21 mouse cellular contexts compared by ENCODE assay signal in the genomic region with DNA sequence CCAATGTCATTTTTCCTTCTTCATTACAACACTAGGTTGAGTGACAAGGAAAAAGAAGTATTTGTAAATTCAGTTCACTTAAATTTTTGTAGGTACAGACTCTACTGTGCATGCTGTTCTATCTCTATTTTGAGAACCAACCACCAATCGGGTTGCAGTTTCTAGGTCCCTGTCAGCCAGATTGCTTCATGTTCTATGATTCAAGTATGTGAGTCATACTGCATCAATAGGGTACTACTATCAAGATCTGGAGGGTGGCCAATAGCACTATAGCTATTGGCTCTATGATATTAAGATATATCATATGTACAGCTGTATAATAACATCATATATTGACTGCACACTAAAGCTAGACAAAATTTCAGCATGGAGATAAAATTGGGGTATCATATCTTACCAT.
"Had no signal": no experiment of that assay in that cellular context is flagged by ENCODE, and none has a peak within 500 bp of the region (broad histone marks: within the 10 kb centered on the region; RNA-seq: fewer than 3 reads in every experiment).

No protein-coding gene starts in this region.

- H3K27ac ChIP-seq: kidney, postnatal 0 days; layer of hippocampus, adult 2 months; limb, embryonic 10.5 days; limb, embryonic 13.5 days; liver, embryonic 12.5 days; liver, embryonic 15.5 days; lung, embryonic 15.5 days; midbrain, embryonic 12.5 days; midbrain, embryonic 15.5 days; neural tube, embryonic 13.5 days had no signal

- H3K4me3 ChIP-seq: layer of hippocampus, adult 2 months; limb, embryonic 10.5 days; limb, embryonic 13.5 days; liver, embryonic 12.5 days; liver, embryonic 15.5 days; lung, embryonic 15.5 days; midbrain, embryonic 12.5 days; midbrain, embryonic 15.5 days; neural tube, embryonic 13.5 days had no signal

- H3K4me2 ChIP-seq: limb, embryonic 13.5 days; liver, embryonic 12.5 days; liver, embryonic 15.5 days; lung, embryonic 15.5 days; midbrain, embryonic 12.5 days; midbrain, embryonic 15.5 days; neural tube, embryonic 13.5 days had no signal

- H3K36me3 ChIP-seq: limb, embryonic 10.5 days; limb, embryonic 13.5 days; liver, embryonic 12.5 days; liver, embryonic 15.5 days; lung, embryonic 15.5 days; midbrain, embryonic 12.5 days; midbrain, embryonic 15.5 days; neural tube, embryonic 13.5 days had no signal

- H3K27me3 ChIP-seq: limb, embryonic 13.5 days; liver, embryonic 12.5 days; liver, embryonic 15.5 days; lung, embryonic 15.5 days; midbrain, embryonic 12.5 days; midbrain, embryonic 15.5 days; neural tube, embryonic 13.5 days had no signal

- H3K4me1 ChIP-seq: limb, embryonic 10.5 days; limb, embryonic 13.5 days; liver, embryonic 12.5 days; liver, embryonic 15.5 days; lung, embryonic 15.5 days; midbrain, embryonic 12.5 days; midbrain, embryonic 15.5 days; neural tube, embryonic 13.5 days had no signal

- H3K9ac ChIP-seq: limb, embryonic 13.5 days; liver, embryonic 12.5 days; liver, embryonic 15.5 days; lung, embryonic 15.5 days; midbrain, embryonic 12.5 days; midbrain, embryonic 15.5 days; neural tube, embryonic 13.5 days had no signal

- H3K9me3 ChIP-seq: limb, embryonic 10.5 days; limb, embryonic 13.5 days; liver, embryonic 12.5 days; liver, embryonic 15.5 days; lung, embryonic 15.5 days; midbrain, embryonic 12.5 days; midbrain, embryonic 15.5 days; neural tube, embryonic 13.5 days had no signal

- ATAC-seq: liver, embryonic 12.5 days; midbrain, embryonic 15.5 days had no signal

- DNase-seq: kidney, postnatal 25 days; layer of hippocampus, adult 9-11 months; liver; lung, adult 18-20 months; lung, postnatal 10 days; lung, postnatal 4 days; retina, postnatal 1 day; right cerebral cortex, postnatal 25 days; spleen, adult 18-20 months; thymus, adult 18-20 months; thymus, postnatal 36 days had no signal
